Mouse (Mus musculus): Measurements from ENCODE around the gene Olfr373. TPM values are rescaled to one million over a fixed set of nuclear protein-coding genes. Genes with fewer than 3 reads are reported as not detected.
A peak's percentile ranks its signal among the peaks of the same experiment; 100 is the strongest.

Olfr373 gene
- polyA plus RNA-seq, 1 experiment from 2014 or later = not detected

DNA sequence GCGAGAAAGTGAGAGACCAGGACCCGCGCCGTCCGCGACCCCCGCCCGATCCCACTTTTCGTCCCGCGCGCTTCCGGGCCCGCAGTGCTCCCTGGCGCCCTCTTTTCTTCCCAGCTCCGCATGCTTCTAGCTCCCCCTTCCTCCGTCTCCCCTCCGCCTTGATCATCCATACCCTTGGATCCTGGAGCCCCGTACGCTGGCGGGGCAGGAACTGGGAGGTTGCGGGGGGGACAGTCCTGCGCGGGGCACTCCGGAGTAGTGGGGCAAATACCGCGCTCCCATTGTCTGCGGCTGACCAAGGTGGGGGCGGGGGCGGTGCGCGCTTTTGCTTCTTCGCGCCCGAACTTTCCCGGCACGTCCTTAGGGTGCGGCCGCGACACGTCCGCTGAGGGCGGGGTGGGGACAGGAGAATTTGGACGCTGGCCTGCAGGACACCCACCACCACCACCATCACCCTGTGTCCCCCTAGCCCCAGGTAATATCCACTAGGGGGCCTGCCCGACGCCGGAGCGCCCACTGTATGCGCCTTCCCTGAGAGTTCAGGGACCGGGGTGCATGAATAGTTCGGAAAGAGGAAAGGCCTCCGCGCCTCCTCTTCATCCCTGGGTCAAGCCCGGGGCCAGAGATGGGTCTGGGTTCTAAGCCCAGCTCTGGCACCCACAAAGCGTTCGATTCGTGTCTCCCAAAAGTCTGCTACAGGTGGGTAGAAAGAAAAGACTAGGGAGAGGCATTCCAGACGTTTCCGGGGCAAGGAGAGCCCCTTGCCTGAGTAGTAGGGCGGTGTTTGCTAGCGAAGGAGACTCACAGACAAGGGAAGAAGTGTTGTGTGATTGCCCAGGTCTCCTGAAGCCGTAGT, 52.7 kb downstream of the Olfr373 start:
- peak overlapping the region; percentile 84 for H3K4me2 ChIP-seq (replicated peaks)
- ATAC-seq (ENCODE audit: low FRiP score, low read depth) = peak; percentile 74
- H3K27me3 ChIP-seq = no peaks in the 10 kb centered on the region
- H3K36me3 ChIP-seq = peaks cover 28% of the 10 kb centered on the region
- peak overlapping the region; percentile 92 for H3K27ac ChIP-seq (replicated peaks)
- H3K9ac ChIP-seq (replicated peaks) = peak overlapping the region; percentile 89
- WGBS = under 1% methylated on average over 51 of the region's 62 CpGs
- H3K4me1 ChIP-seq = peaks cover 18% of the 10 kb centered on the region
- H3K9me3 ChIP-seq = no peaks in the 10 kb centered on the region
- peak overlapping the region; percentile 78 for H3K4me3 ChIP-seq

DNA sequence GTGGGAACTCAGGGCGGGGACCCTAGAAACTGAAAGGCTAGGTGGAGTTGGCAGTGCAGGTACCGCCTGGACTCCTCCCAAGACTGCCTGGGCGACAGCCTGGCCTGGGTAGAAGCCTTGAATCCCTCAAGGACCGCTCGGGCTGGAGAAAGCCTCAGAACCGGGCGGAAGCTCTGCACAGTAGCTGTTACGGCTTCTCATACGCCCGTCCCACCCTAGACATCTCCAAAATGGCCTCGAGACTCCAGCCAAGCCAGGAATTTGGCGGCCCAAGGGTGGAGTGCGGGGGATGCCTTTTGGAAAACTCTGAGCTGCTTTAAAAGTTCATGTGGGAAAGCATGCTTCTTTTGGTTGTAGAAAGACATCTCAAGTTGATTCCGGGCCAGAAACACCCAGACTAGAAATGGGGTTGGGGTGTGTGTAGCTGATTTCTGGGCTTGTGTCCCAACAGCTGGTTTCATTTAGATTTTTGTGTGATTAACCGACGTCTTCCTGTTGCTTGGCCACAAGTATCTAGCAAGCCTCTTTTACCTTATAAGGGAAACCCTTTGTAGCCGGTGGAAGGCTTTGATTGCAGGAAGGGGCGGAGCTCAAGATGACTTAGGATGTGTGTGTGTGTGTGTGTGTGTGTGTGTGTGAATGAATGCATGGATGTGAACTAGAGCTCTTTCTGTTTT, 53.5 kb downstream of the Olfr373 start:
- Histone ChIP-seq H3K4me2 (replicated peaks) (peak overlapping the region; percentile 84), H3K9ac (replicated peaks) (peak overlapping the region; percentile 89), H3K27me3 (no peaks in the 10 kb centered on the region), H3K4me1 (peaks cover 18% of the 10 kb centered on the region), H3K27ac (replicated peaks) (peak overlapping the region; percentile 92), H3K9me3 (no peaks in the 10 kb centered on the region), H3K4me3 (peak overlapping the region; percentile 78), H3K36me3 (peaks cover 35% of the 10 kb centered on the region)
- WGBS = 1% methylated on average over 18 of the region's 18 CpGs
- peak; percentile 16; the same call in 1 of the 2 replicates for ATAC-seq (ENCODE audit: low FRiP score, low read depth)

GRCm38 (mm10) chr8:72137431-72137830, 54.5 kb downstream of the Olfr373 start:
- no peaks in the 10 kb centered on the region for H3K27me3 ChIP-seq
- H3K9me3 ChIP-seq = no peaks in the 10 kb centered on the region
- peaks cover 45% of the 10 kb centered on the region for H3K36me3 ChIP-seq
- H3K4me3 ChIP-seq = no peak overlapping the region
- peak overlapping the region; percentile 84; the same call in 1 of the 2 replicates for H3K4me2 ChIP-seq (replicated peaks)
- no peak for ATAC-seq (ENCODE audit: low FRiP score, low read depth)
- H3K9ac ChIP-seq (replicated peaks) = no peak overlapping the region
- no peak overlapping the region for H3K27ac ChIP-seq (replicated peaks)
- H3K4me1 ChIP-seq = peaks cover 18% of the 10 kb centered on the region
- 88% methylated on average over 2 of the region's 2 CpGs for WGBS

GRCm38 (mm10) chr8:72138456-72138855, 55.5 kb downstream of the Olfr373 start:
- Histone ChIP-seq H3K9me3 (no peaks in the 10 kb centered on the region), H3K36me3 (peaks cover 55% of the 10 kb centered on the region), H3K4me2 (replicated peaks) (no peak overlapping the region), H3K4me3 (no peak overlapping the region), H3K4me1 (peaks cover 18% of the 10 kb centered on the region), H3K27me3 (no peaks in the 10 kb centered on the region), H3K27ac (replicated peaks) (no peak overlapping the region), H3K9ac (replicated peaks) (no peak overlapping the region)
- ATAC-seq (ENCODE audit: low FRiP score, low read depth) = no peak
- WGBS = 98% methylated on average over 5 of the region's 5 CpGs

DNA sequence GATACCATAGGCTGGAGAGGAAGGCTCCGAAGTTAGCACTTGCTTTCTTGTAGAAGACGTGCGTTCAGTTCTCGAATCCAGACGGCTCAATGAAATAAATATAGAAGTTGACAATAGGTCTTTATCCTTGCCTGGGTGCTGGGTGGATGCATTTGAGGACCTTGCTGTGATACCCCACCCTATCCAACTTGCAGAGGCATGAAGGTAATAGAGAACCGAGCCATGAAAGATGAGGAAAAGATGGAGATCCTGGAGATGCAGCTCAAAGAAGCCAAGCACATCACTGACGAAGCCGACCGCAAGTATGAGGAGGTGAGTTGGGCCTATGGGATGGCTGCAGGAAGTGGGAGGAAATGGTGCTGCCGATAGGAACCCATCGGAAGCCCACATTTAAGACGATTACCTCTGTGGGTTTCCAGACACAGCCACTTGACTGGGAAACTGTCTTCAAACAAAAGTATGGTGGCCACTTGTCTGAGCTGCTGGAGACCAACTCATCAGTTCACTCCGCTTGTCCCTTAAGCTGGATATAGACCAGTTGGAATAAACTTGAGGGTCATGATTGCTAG, 60.4 kb downstream of the Olfr373 start:
- no peak for ATAC-seq (ENCODE audit: low FRiP score, low read depth)
- Histone ChIP-seq H3K4me1 (no peaks in the 10 kb centered on the region), H3K9me3 (no peaks in the 10 kb centered on the region), H3K36me3 (peaks cover 93% of the 10 kb centered on the region), H3K4me2 (replicated peaks) (no peak overlapping the region), H3K27ac (replicated peaks) (no peak overlapping the region), H3K27me3 (no peaks in the 10 kb centered on the region), H3K4me3 (no peak overlapping the region), H3K9ac (replicated peaks) (no peak overlapping the region)
- 92% methylated on average over 13 of the region's 13 CpGs for WGBS

- Histone ChIP-seq H3K4me2 (replicated peaks) (no peak overlapping the region), H3K4me3 (no peak overlapping the region), H3K27me3 (no peaks in the 10 kb centered on the region), H3K4me1 (no peaks in the 10 kb centered on the region), H3K27ac (replicated peaks) (no peak overlapping the region), H3K36me3 (peaks cover 90% of the 10 kb centered on the region), H3K9me3 (no peaks in the 10 kb centered on the region), H3K9ac (replicated peaks) (no peak overlapping the region)
- 87% methylated on average over 5 of the region's 5 CpGs for WGBS
- no peak for ATAC-seq (ENCODE audit: low FRiP score, low read depth)
These were observed 61.5 kb downstream of the Olfr373 start for GRCm38 (mm10) chr8:72144345-72144975.

GRCm38 (mm10) chr8:72145511-72145910, 62.5 kb downstream of the Olfr373 start:
- 82% methylated on average over 3 of the region's 3 CpGs for WGBS
- H3K4me1 ChIP-seq = no peaks in the 10 kb centered on the region
- ATAC-seq (ENCODE audit: low FRiP score, low read depth) = no peak
- H3K27ac ChIP-seq (replicated peaks) = no peak overlapping the region
- no peak overlapping the region for H3K9ac ChIP-seq (replicated peaks)
- H3K36me3 ChIP-seq = peaks cover 89% of the 10 kb centered on the region
- no peaks in the 10 kb centered on the region for H3K27me3 ChIP-seq
- no peak overlapping the region for H3K4me3 ChIP-seq
- no peaks in the 10 kb centered on the region for H3K9me3 ChIP-seq
- no peak overlapping the region for H3K4me2 ChIP-seq (replicated peaks)

DNA sequence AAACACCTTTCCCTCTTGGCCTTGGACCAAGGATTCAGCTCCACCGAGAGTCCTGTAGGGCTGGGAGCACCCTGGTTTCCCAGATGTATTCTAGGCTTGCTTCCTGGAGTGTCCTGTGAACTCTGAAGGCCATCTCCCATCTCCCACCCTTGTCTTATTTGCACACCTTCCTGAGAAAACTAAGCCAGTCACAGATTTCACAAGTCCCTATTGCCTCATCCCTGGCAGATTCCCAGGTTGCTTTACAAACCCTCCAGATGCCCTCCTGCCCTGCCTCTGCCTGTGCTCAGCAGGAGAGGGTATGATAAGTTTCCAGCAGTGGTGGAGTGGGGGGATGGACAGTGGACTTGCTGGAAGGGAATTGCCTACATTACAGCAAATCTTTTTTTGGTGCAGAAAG, 63.1 kb downstream of the Olfr373 start:
- no peaks in the 10 kb centered on the region for H3K4me1 ChIP-seq
- 81% methylated on average over 1 of the region's 1 CpGs for WGBS
- no peak overlapping the region for H3K27ac ChIP-seq (replicated peaks)
- peaks cover 85% of the 10 kb centered on the region for H3K36me3 ChIP-seq
- H3K4me3 ChIP-seq = no peak overlapping the region
- no peaks in the 10 kb centered on the region for H3K27me3 ChIP-seq
- H3K9ac ChIP-seq (replicated peaks) = no peak overlapping the region
- H3K4me2 ChIP-seq (replicated peaks) = no peak overlapping the region
- ATAC-seq (ENCODE audit: low FRiP score, low read depth) = no peak
- no peaks in the 10 kb centered on the region for H3K9me3 ChIP-seq

- Histone ChIP-seq H3K9me3 (no peaks in the 10 kb centered on the region), H3K36me3 (peaks cover 85% of the 10 kb centered on the region), H3K4me2 (replicated peaks) (no peak overlapping the region), H3K27me3 (no peaks in the 10 kb centered on the region), H3K4me3 (no peak overlapping the region), H3K4me1 (no peaks in the 10 kb centered on the region), H3K9ac (replicated peaks) (no peak overlapping the region), H3K27ac (replicated peaks) (no peak overlapping the region)
- 92% methylated on average over 3 of the region's 3 CpGs for WGBS
- no peak for ATAC-seq (ENCODE audit: low FRiP score, low read depth)
These were observed 63.6 kb downstream of the Olfr373 start for GRCm38 (mm10) chr8:72146556-72146955.

- Histone ChIP-seq H3K9ac (replicated peaks) (no peak overlapping the region), H3K4me3 (no peak overlapping the region), H3K4me1 (no peaks in the 10 kb centered on the region), H3K4me2 (replicated peaks) (no peak overlapping the region), H3K36me3 (peaks cover 85% of the 10 kb centered on the region), H3K9me3 (no peaks in the 10 kb centered on the region), H3K27ac (replicated peaks) (no peak overlapping the region), H3K27me3 (no peaks in the 10 kb centered on the region)
- WGBS = 88% methylated on average over 2 of the region's 2 CpGs
- no peak for ATAC-seq (ENCODE audit: low FRiP score, low read depth)
These were observed 64.3 kb downstream of the Olfr373 start for GRCm38 (mm10) chr8:72147266-72147665.

GRCm38 (mm10) chr8:72149056-72149455, 66.1 kb downstream of the Olfr373 start:
- ATAC-seq (ENCODE audit: low FRiP score, low read depth) = no peak
- WGBS = 100% methylated on average over 1 of the region's 1 CpGs
- Histone ChIP-seq H3K36me3 (peaks cover 85% of the 10 kb centered on the region), H3K9me3 (no peaks in the 10 kb centered on the region), H3K27ac (replicated peaks) (no peak overlapping the region), H3K4me1 (no peaks in the 10 kb centered on the region), H3K4me3 (no peak overlapping the region), H3K27me3 (no peaks in the 10 kb centered on the region), H3K9ac (replicated peaks) (no peak overlapping the region), H3K4me2 (replicated peaks) (no peak overlapping the region)

All from midbrain, embryonic 12.5 days (tissue).